Mouse (Mus musculus) lung, embryonic 16.5 days (tissue): ENCODE results near the gene Gm20605. TPM values are rescaled to one million over a fixed set of nuclear protein-coding genes. Genes with fewer than 3 reads are reported as not detected.

ENCODE experiments used
- ATAC-seq: fragments of 200-750 bp; cut with Nextera tagmentation; 2 replicates; pipeline ENCODE4 v1.8.0; 2017; ENCODE audit warnings: low read depth, mild to moderate bottlenecking, moderate library complexity
- H3K27ac ChIP-seq: fragments of 300-500 bp; sonication (generic); 2 replicates; pipeline ENCODE4 v1.5.1; 2014; ENCODE audit warnings: mild to moderate bottlenecking, control low read depth, low read length
- H3K27me3 ChIP-seq: fragments of 300-500 bp; sonication (generic); 2 replicates; pipeline ENCODE4 v1.6.1; 2014; ENCODE audit warnings: low read depth, low read length, mixed read lengths; ENCODE audit not compliant: control insufficient read depth, insufficient read depth
- H3K36me3 ChIP-seq: fragments of 300-500 bp; sonication (generic); 2 replicates; pipeline ENCODE4 v1.6.1; 2014; ENCODE audit warnings: low read length; ENCODE audit not compliant: control insufficient read depth, insufficient read depth
- H3K4me1 ChIP-seq: fragments of 300-500 bp; sonication (generic); replicated peaks from 2 replicates; pipeline ENCODE4 v1.6.1; 2014; ENCODE audit warnings: low read length, mixed read lengths; ENCODE audit not compliant: control insufficient read depth, insufficient read depth
- H3K4me2 ChIP-seq: fragments of 300-500 bp; sonication (generic); 2 replicates; pipeline ENCODE4 v1.6.1; 2014; ENCODE audit warnings: low read depth, low read length, control low read depth
- H3K4me3 ChIP-seq: fragments of 300-500 bp; sonication (generic); 2 replicates; pipeline ENCODE4 v1.5.1; 2014; ENCODE audit warnings: mild to moderate bottlenecking, low read length, control low read depth
- H3K9ac ChIP-seq: fragments of 300-500 bp; sonication (generic); 2 replicates; pipeline ENCODE4 v1.6.1; 2014; ENCODE audit warnings: low read length, control low read depth
- H3K9me3 ChIP-seq: fragments of 300-500 bp; sonication (generic); 2 replicates; pipeline ENCODE4 v1.6.1; 2016; ENCODE audit warnings: low read length; ENCODE audit not compliant: control insufficient read depth
- WGBS: fragments of 180-500 bp; shearing (Covaris S2); extraction: QIAGEN DNeasy Blood & Tissue Kit; methylation state at CpG from one replicate; pipeline ENCODE4 v1.1.7; 2014; 5-methylcytosine and 5-hydroxymethylcytosine counted together
- polyA plus RNA-seq: library from polyadenylated mRNA; unstranded; fragments of >200 nt; fragmentation: Nextera tagmentation; extraction: Ambion mirVana; gene quantifications from 2 replicates; pipeline ENCODE4 v1.2.1, GENCODE M21; 2015

Gm20605 gene
- polyA plus RNA-seq, 1 experiment from 2014 or later: 14.8 TPM

- 17% methylated on average over 6 of the region's 6 CpGs for WGBS
- Histone ChIP-seq H3K4me2 (no peak overlapping the region), H3K27me3 (no peaks in the 10 kb centered on the region), H3K4me1 (peaks cover 3% of the 10 kb centered on the region; the same call in 1 of the 2 replicates), H3K9me3 (no peaks in the 10 kb centered on the region), H3K36me3 (no peaks in the 10 kb centered on the region; the same call in 1 of the 2 replicates), H3K27ac (peak overlapping the region; percentile 45), H3K4me3 (no peak overlapping the region), H3K9ac (no peak overlapping the region; the same call in 1 of the 2 replicates)
- peak; percentile 72 for ATAC-seq
Measured at GRCm38 (mm10) chr5:137656977-137657376, 28.0 kb downstream of the Gm20605 start.

- Histone ChIP-seq H3K9me3 (no peaks in the 10 kb centered on the region), H3K36me3 (peaks cover 8% of the 10 kb centered on the region), H3K9ac (no peak overlapping the region), H3K4me2 (no peak overlapping the region), H3K27me3 (no peaks in the 10 kb centered on the region), H3K4me1 (peaks cover 3% of the 10 kb centered on the region; the same call in 1 of the 2 replicates), H3K27ac (no peak overlapping the region), H3K4me3 (no peak overlapping the region)
- ATAC-seq: peak; percentile 13; the same call in 1 of the 2 replicates
- WGBS: 77% methylated on average over 6 of the region's 6 CpGs
Measured at GRCm38 (mm10) chr5:137660064-137660688, 31.2 kb downstream of the Gm20605 start.

GRCm38 (mm10) chr5:137663057-137663456 lies 34.1 kb downstream of the Gm20605 start:
- 0 out of 2 replicates have a peak, but pooled peaks cover 3% of the 10 kb centered on the region for H3K4me1 ChIP-seq
- peaks cover 12% of the 10 kb centered on the region for H3K36me3 ChIP-seq
- H3K27me3 ChIP-seq: no peaks in the 10 kb centered on the region
- no peaks in the 10 kb centered on the region for H3K9me3 ChIP-seq
- no peak overlapping the region for H3K9ac ChIP-seq
- H3K4me2 ChIP-seq: no peak overlapping the region
- H3K4me3 ChIP-seq: no peak overlapping the region
- 70% methylated on average over 9 of the region's 9 CpGs for WGBS
- H3K27ac ChIP-seq: no peak overlapping the region
- no peak for ATAC-seq

- ATAC-seq: peak; percentile 39; the same call in 1 of the 2 replicates
- Histone ChIP-seq H3K9me3 (no peaks in the 10 kb centered on the region), H3K4me3 (no peak overlapping the region), H3K4me1 (peaks cover 14% of the 10 kb centered on the region), H3K9ac (no peak overlapping the region), H3K27ac (peak overlapping the region; percentile 33; the same call in 1 of the 2 replicates), H3K36me3 (peaks cover 8% of the 10 kb centered on the region), H3K4me2 (no peak overlapping the region), H3K27me3 (no peaks in the 10 kb centered on the region)
- 51% methylated on average over 10 of the region's 10 CpGs for WGBS
Measured at GRCm38 (mm10) chr5:137668971-137669370, 40.0 kb downstream of the Gm20605 start.

- no peak for ATAC-seq
- WGBS: 98% methylated on average over 1 of the region's 1 CpGs
- no peak overlapping the region for H3K4me2 ChIP-seq
- no peaks in the 10 kb centered on the region for H3K27me3 ChIP-seq
- no peak overlapping the region for H3K27ac ChIP-seq
- H3K4me1 ChIP-seq: peaks cover 14% of the 10 kb centered on the region
- no peak overlapping the region for H3K4me3 ChIP-seq
- no peak overlapping the region for H3K9ac ChIP-seq
- no peaks in the 10 kb centered on the region for H3K9me3 ChIP-seq
- peaks cover 4% of the 10 kb centered on the region for H3K36me3 ChIP-seq
Measured at GRCm38 (mm10) chr5:137670240-137670639, 41.3 kb downstream of the Gm20605 start.

GRCm38 (mm10) chr5:137671443-137672240 lies 42.7 kb downstream of the Gm20605 start:
- H3K4me1 ChIP-seq: peaks cover 14% of the 10 kb centered on the region
- ATAC-seq: peak; percentile 82
- H3K4me3 ChIP-seq: no peak overlapping the region
- no peaks in the 10 kb centered on the region for H3K27me3 ChIP-seq
- no peak overlapping the region for H3K9ac ChIP-seq
- H3K4me2 ChIP-seq: no peak overlapping the region
- peaks cover 4% of the 10 kb centered on the region for H3K36me3 ChIP-seq
- no peaks in the 10 kb centered on the region for H3K9me3 ChIP-seq
- peak overlapping the region; percentile 40 for H3K27ac ChIP-seq
- 16% methylated on average over 9 of the region's 9 CpGs for WGBS

GRCm38 (mm10) chr5:137672361-137672760 lies 43.4 kb downstream of the Gm20605 start:
- 63% methylated on average over 5 of the region's 5 CpGs for WGBS
- no peak overlapping the region for H3K4me2 ChIP-seq
- H3K27me3 ChIP-seq: no peaks in the 10 kb centered on the region
- no peaks in the 10 kb centered on the region for H3K9me3 ChIP-seq
- H3K27ac ChIP-seq: peak overlapping the region; percentile 40
- H3K4me3 ChIP-seq: no peak overlapping the region
- H3K36me3 ChIP-seq: no peaks in the 10 kb centered on the region
- H3K9ac ChIP-seq: 0 out of 2 replicates have a peak overlapping the region, but pooled peaks have one; percentile 3
- no peak for ATAC-seq
- H3K4me1 ChIP-seq: peaks cover 14% of the 10 kb centered on the region

- H3K4me3 ChIP-seq: no peak overlapping the region
- H3K9ac ChIP-seq: no peak overlapping the region
- H3K9me3 ChIP-seq: no peaks in the 10 kb centered on the region
- H3K27ac ChIP-seq: no peak overlapping the region
- WGBS: 74% methylated on average over 6 of the region's 6 CpGs
- H3K27me3 ChIP-seq: no peaks in the 10 kb centered on the region
- no peaks in the 10 kb centered on the region for H3K36me3 ChIP-seq
- H3K4me1 ChIP-seq: peaks cover 14% of the 10 kb centered on the region
- ATAC-seq: no peak
- no peak overlapping the region for H3K4me2 ChIP-seq
Measured at GRCm38 (mm10) chr5:137673015-137673414, 44.0 kb downstream of the Gm20605 start.

- Histone ChIP-seq H3K27ac (no peak overlapping the region), H3K4me1 (peaks cover 14% of the 10 kb centered on the region), H3K9me3 (no peaks in the 10 kb centered on the region), H3K27me3 (no peaks in the 10 kb centered on the region), H3K9ac (no peak overlapping the region), H3K4me3 (no peak overlapping the region), H3K4me2 (no peak overlapping the region), H3K36me3 (no peaks in the 10 kb centered on the region)
- ATAC-seq: no peak
- WGBS: 95% methylated on average over 8 of the region's 8 CpGs
Measured at GRCm38 (mm10) chr5:137674786-137675185, 45.8 kb downstream of the Gm20605 start.
